Mouse (Mus musculus) thymus, adult 2 months (tissue): Measurements from ENCODE around the gene Acap1. TPM values are rescaled to one million over a fixed set of nuclear protein-coding genes. Genes with fewer than 3 reads are reported as not detected.
A peak's percentile ranks its signal among the peaks of the same experiment; 100 is the strongest.
"Not testable (repeated sequence)": the region's sequence is repeated elsewhere in the genome, so short reads cannot be mapped to it uniquely, and the experiment has no call there.

Source experiments
- DNase-seq: peaks from one replicate; pipeline ENCODE4 v3.0.0; 2021
- H3K27ac ChIP-seq: fragments of 200-500 bp; 2 replicates; pipeline ENCODE4 v1.5.1; 2012; ENCODE audit warnings: low read length, control low read depth; ENCODE audit not compliant: control insufficient read depth, insufficient read depth
- H3K27me3 ChIP-seq: fragments of 200-500 bp; 2 replicates; pipeline ENCODE4 v1.6.1; 2012; ENCODE audit warnings: mild to moderate bottlenecking, low read length, moderate library complexity, mixed read lengths; ENCODE audit not compliant: control insufficient read depth, insufficient read depth
- H3K36me3 ChIP-seq: fragments of 200-500 bp; 2 replicates; pipeline ENCODE4 v1.6.1; 2012; ENCODE audit warnings: mild to moderate bottlenecking, low read length, moderate library complexity; ENCODE audit not compliant: control insufficient read depth, insufficient read depth
- H3K4me1 ChIP-seq: fragments of 200-500 bp; replicated peaks from 2 replicates; pipeline ENCODE4 v1.6.1; 2012; ENCODE audit warnings: low read length; ENCODE audit not compliant: control insufficient read depth, insufficient read depth
- H3K4me3 ChIP-seq: fragments of 200-500 bp; 2 replicates; pipeline ENCODE4 v1.5.1; 2012; ENCODE audit warnings: mild to moderate bottlenecking, low read length, control low read depth, moderate library complexity; ENCODE audit not compliant: control insufficient read depth, insufficient read depth
- CTCF ChIP-seq: fragments of 200-500 bp; IDR thresholded peaks from 2 replicates; pipeline ENCODE4 v1.5.1; 2012; ENCODE audit warnings: mild to moderate bottlenecking, control low read depth, low read length, moderate library complexity, borderline replicate concordance; ENCODE audit not compliant: control insufficient read depth, poor library complexity, insufficient read depth; ENCODE audit errors: extremely low read depth
- POLR2A ChIP-seq: fragments of 200-500 bp; IDR thresholded peaks from 2 replicates; pipeline ENCODE4 v1.6.1; 2012; ENCODE audit warnings: mild to moderate bottlenecking, low read length, control low read depth, moderate library complexity; ENCODE audit not compliant: control insufficient read depth, poor library complexity, insufficient read depth; ENCODE audit errors: extremely low read depth
- WGBS: fragments of 180-500 bp; shearing (Covaris S2); methylation state at CpG from one replicate; pipeline ENCODE4 v1.1.7; 2018; 5-methylcytosine and 5-hydroxymethylcytosine counted together
- polyA plus RNA-seq: library from polyadenylated mRNA; depleted of rRNA; stranded (reverse); fragments of >200 nt; gene quantifications from 2 replicates; pipeline ENCODE4 v1.2.3, GENCODE M21; 2012

The Acap1 gene
- polyA plus RNA-seq, 1 experiment, result 462 TPM

GRCm38 (mm10) chr11:69918118-69918517 lies 22.8 kb upstream of the Acap1 start:
- Histone ChIP-seq H3K4me1 (peaks cover 26% of the 10 kb centered on the region), H3K27me3 (no peaks in the 10 kb centered on the region), H3K27ac (no peak overlapping the region), H3K36me3 (peaks cover 33% of the 10 kb centered on the region), H3K4me3 (no peak overlapping the region)
- DNase-seq, result no peak
- TF ChIP-seq POLR2A (no peak), CTCF (no peak)
- 89% methylated on average over 5 of the region's 5 CpGs for WGBS

GRCm38 (mm10) chr11:69917379-69917948 lies 22.1 kb upstream of the Acap1 start:
- H3K27me3 ChIP-seq, result no peaks in the 10 kb centered on the region
- H3K27ac ChIP-seq, result no peak overlapping the region
- H3K4me1 ChIP-seq, result peaks cover 28% of the 10 kb centered on the region
- peaks cover 33% of the 10 kb centered on the region for H3K36me3 ChIP-seq
- TF ChIP-seq CTCF (no peak), POLR2A (no peak)
- H3K4me3 ChIP-seq, result no peak overlapping the region
- no peak for DNase-seq
- 93% methylated on average over 8 of the region's 8 CpGs for WGBS

GRCm38 (mm10) chr11:69916652-69917378 lies 21.5 kb upstream of the Acap1 start:
- DNase-seq, H3K27ac ChIP-seq, H3K4me3 ChIP-seq, H3K27me3 ChIP-seq: not testable (repeated sequence)
- Histone ChIP-seq H3K4me1 (peaks cover 28% of the 10 kb centered on the region), H3K36me3 (peaks cover 33% of the 10 kb centered on the region)
- WGBS, result 75% methylated on average over 7 of the region's 7 CpGs

GRCm38 (mm10) chr11:69915667-69916627 lies 20.6 kb upstream of the Acap1 start:
- peaks cover 33% of the 10 kb centered on the region for H3K36me3 ChIP-seq
- DNase-seq, result no peak
- 87% methylated on average over 5 of the region's 5 CpGs for WGBS
- TF ChIP-seq POLR2A (no peak), CTCF (no peak)
- H3K27ac ChIP-seq, result no peak overlapping the region
- peaks cover 28% of the 10 kb centered on the region for H3K4me1 ChIP-seq
- H3K4me3 ChIP-seq, result no peak overlapping the region
- H3K27me3 ChIP-seq, result no peaks in the 10 kb centered on the region

GRCm38 (mm10) chr11:69914917-69915430 lies 19.6 kb upstream of the Acap1 start:
- no peak overlapping the region for H3K4me3 ChIP-seq
- no peak for DNase-seq
- 44% methylated on average over 9 of the region's 9 CpGs for WGBS
- peaks cover 33% of the 10 kb centered on the region for H3K36me3 ChIP-seq
- H3K27ac ChIP-seq, result no peak overlapping the region
- no peaks in the 10 kb centered on the region for H3K27me3 ChIP-seq
- no peak for TF ChIP-seq CTCF
- TF ChIP-seq POLR2A, result no peak
- peaks cover 28% of the 10 kb centered on the region for H3K4me1 ChIP-seq

GRCm38 (mm10) chr11:69914372-69914764 lies 19.0 kb upstream of the Acap1 start:
- no peak for DNase-seq

More at GRCm38 (mm10) chr11:69914372-69914764, 19.0 kb upstream of the Acap1 start:
- H3K4me1 ChIP-seq, result peaks cover 23% of the 10 kb centered on the region
- TF ChIP-seq POLR2A (no peak), CTCF (no peak)
- no peaks in the 10 kb centered on the region for H3K27me3 ChIP-seq
- peaks cover 36% of the 10 kb centered on the region for H3K36me3 ChIP-seq
- H3K4me3 ChIP-seq, result peak overlapping the region; percentile 87
- under 1% methylated on average over 17 of the region's 17 CpGs for WGBS
- H3K27ac ChIP-seq, result no peak overlapping the region
